Mouse (Mus musculus) MEL-GATA-1-ER (cell line): ENCODE measurements around the gene B4galnt4.

Experiments used
- DNase-seq: peaks from one replicate; pipeline ENCODE4 v3.0.0-alpha.2; 2012; ENCODE audit warnings: low read depth; ENCODE audit errors: extremely low read depth

B4galnt4 gene

DNA sequence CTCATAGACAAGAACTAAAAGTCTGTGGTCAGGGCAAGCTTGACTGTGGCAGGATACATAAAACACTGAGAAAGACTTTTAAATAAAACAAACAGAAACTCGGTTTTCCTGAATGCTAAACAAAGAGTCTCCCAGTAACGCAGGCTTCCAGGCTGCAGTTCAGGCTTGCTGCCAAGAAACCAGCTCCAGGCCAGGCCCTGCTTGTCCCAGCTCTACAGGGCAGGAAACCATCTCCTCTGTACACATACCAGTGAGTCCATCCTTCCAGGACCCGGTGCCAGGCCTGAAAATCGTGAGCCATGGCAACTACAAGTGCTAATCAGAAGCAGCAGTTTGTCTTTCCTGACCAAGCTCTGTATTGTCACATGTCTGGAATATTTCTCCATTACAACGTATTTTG, 19.2 kb upstream of the B4galnt4 start:
- DNase-seq, result no peak

DNA sequence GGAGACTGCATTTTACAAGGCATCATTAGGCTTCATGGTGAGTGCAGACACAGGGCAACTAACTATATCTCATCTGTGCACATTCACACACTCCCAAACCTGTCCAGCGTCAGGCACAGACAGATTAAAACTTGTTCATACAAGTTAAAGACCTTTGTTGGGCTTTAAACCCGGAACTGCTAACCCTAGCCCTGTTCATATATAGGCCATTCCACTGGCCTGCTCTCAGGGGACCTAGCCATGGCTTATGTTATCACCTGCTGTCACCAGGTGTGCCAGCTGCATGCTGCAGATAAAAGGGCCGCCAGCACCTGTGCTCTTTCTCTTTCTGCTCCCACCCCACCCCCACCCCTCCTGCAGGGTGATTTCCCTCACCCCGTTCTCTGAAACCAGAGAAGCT, 18.4 kb upstream of the B4galnt4 start:
- no peak for DNase-seq

DNA sequence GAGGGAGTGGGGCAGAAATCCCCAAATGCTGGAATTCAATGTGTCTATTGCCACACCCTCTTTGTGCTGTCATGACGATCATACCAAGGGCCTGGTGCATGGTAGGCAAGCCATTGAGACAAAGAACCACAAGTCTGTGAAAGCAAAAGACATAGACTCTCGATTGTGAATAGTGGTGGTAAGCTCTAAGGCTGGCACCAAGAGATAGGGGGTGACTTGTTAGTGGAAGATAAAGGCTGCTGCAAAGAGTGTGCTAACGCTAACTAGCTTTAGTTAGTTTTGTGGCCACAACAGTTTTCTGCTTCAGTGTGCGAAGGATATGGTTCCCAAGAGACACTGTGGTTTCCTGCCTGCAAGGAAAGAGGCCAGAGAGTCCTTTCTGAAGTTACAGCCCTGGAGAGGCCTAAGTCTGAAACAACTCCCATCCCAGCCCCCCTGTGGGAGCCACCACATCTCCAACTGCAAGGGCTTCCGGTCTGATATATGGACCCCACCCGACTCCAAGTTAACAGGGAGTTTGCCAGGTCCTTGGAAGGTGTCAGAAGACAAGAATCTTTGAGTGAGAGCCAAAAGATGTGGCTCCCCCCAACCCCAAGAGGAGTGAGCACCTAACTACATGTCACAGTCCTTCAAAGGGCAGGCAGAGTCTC, 13.8 kb upstream of the B4galnt4 start:
- DNase-seq, result peak; percentile 93

DNA sequence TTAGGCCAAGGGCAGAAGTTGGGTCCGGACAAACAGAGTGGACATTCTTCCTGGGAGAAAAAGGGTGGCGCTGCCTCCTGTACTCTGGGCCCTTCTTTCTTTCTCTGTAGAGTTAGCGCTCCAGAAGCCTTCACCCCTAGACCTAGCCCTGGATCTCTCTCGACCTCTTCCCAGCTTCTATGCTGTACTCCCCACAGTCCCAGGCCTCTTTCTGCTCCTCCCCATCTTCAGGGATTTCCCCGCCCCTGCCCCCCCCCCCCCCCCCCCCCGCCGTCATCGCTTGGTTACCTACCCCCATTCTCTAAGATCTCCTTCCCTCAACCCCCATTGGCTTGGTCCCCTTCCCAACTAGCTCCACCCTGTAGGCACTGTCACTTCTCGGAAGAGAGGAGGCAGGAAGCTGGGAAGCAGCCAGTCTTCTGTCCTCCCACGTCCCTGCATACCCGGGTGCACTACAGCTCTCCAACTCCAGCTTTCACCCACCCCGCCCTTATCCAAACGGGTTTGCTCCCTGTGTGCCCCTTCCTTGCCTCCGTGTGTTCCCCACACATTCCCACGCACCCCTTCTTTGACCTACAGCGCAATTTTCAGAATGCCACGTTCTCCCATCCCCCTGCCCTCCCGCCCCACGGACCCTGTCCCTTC, 13.2 kb upstream of the B4galnt4 start:
- peak; percentile 63 for DNase-seq

DNA sequence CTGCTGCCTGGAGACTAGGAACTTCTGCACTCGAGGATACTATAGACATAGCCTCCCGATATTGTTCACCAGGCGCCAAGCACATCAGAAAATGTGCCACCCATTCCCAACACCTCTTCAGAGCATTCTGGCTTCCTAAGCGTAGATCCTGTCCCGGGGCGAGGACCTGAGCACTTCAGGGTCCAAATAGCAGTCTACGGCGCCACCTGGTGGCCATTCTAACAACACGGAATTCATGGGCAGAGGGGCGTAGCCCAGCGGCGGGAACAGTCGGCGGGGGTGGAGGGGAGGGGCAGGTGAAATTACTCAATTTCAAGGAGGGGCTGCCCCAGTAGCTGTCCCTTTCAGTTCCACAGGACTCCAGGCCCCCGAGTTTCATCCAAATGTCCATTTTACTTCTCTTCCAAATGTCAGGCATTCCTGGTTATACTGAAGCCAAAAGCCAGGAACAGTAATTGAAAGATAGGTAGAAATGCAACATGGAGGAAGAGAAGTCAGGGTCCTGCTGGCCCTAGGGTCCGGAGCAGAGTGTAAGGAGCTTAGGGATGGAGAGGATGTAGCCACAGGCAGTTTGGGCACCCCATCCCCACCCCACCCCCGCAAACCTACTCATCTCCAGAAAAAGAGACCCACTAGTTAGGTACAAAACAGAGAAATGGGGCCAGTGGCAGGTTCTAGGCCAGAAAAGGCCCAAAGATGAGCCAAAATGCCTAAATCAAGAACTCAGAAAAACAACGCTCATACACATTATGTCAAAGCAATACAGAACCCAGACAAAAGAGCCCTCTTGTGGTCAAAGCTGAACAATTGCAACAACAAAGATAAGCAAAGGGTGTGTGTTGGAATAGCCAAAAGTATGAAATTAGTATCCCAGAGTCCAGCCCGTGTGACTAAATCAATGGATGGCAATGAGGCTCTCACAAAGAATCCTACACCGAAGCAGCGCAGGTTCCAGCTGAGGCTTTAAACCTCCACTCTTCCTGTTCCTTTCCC, 12.4 kb upstream of the B4galnt4 start:
- peak; percentile 76 for DNase-seq

DNA sequence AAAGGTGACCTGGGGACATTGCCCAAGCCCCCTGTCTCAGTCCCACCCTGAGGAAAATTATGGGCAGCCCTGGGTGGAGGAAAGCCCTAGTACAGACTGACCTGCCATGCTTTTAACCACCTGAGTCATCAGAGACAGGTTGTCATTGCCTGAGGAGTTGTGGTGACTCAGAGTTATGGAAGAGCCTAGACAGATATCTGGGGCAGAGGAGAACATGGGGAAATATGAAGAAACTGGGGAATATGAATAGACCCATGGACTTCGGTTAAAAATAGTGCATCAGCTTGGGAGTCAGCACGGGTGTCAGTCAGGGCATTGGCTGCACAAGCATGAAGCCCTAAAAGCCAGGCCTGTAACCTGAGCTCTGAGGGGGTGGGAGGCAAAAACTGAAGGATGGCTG, 11.6 kb upstream of the B4galnt4 start:
- no peak for DNase-seq

DNA sequence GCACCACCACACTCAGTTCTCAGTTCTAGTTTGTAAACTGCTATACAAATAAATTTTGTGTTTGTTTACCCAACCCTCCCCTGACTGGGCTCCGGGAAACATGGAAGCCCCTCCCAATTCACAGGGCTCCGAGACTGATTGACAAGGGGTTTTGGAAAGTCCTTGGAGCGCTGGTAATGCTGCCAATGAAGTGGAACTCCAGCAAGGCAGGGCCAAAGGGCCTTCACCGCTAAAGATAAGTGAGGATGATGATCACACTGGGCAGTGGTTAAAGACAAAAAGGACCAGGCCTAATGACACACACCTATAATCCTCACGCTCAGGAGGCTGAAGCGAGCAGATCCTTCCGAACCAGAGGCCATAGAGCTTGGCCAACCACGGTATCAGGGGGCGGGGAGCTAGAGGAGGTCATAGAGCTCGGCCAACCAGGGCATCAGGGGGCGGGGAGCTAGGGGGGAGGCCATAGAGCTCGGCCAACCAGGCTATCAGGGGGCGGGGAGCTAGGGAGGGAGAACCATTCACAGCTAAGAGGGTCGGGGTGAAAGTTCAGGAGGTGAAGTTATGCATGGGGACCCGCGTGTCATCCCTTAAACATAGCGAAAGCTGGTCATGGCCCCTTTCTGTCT, 9.7 kb upstream of the B4galnt4 start:
- no peak for DNase-seq

DNA sequence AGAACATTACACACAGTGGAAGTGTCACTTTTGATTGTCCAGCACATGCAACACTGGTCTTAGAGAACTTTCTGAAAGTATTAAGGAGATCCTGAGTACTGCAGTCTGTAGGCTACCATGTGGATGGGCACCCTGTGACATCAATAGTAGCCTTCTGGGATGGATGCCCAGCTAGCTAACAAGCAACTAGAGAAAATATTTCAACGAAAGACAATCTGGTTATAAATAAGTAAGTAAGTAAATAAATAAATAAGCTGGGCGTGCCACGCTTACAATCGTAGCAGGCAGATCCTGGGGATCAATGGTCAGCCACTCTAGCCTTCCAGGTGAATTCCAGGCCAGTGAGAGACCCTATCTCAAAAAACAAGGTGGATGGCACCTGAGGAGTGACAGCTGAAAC, 8.9 kb upstream of the B4galnt4 start:
- no peak for DNase-seq

DNA sequence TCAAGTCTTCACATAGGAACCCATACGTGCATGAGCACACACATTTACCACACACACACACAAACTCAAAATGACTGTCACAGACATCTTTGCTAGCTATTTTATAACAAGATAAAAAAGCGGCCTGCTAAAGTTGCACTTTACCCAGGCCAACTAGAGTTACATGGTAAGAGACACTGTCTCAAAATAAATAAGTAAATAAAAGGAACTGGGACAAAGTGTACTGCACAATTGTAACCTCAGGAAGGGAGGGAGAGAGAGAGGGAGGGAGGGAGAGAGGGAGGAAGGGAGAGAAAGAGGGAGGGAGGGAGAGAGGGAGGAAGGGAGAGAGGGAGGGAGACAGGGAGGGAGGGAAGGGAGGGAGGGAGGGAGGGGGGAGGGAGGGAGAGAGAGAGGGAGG, 8.5 kb upstream of the B4galnt4 start:
- no peak for DNase-seq

DNA sequence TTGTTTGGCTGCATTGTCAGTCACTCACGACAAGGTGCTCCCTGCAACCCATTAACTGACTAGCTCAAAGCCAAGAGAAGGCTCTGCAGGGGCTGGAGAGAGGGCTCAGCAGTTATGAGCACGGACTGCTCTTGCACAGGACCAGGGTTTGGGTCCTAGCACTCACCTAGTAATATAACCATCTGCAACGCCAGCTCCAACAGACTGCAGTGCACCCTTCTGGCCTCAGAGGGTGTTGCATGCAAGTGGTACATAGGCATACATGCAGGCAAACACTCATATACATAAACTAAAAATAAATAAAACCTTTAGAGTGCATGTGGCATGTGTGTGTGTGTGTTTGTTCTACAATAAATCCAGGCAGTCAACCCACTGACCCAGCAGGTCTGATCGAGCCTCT, 5.1 kb upstream of the B4galnt4 start:
- DNase-seq, result no peak

DNA sequence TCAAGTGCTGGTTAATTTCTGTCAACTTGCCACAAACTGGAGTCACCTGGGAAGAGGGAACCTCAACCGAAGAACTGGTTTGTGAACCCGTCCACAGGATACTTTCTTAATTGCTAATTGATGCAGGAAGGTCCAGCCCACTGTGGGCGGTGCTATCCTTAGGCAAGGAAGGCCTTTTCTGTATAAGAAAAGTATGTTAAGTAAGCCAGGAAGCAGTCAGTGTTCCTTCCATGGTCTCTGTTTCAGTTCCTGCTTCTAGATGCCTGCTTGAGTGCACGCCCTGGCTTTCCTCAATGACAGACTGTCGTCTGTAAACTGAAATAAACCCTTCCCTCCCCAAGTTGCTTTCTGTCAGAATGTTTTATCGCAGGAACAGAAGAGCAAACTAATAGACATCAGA, 3.9 kb upstream of the B4galnt4 start:
- DNase-seq, result no peak

DNA sequence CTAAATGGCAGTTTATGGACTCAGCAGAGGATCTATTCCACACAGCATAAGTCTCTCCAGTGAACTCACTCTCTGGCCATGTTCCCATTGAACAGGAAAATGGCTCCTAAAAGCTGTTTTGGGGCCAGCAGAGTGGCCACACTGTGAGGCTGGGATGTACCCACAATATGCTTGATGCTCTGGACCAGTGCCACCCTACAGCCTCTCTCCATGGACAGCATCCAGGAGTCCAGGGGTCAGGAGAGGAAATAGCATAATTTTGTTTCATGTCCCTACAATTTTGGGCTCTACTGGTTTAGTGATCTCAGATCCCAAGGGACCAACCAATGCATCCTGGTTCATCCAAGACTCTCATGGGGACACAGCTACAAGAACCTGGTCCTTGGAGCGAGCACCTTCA, 3.4 kb upstream of the B4galnt4 start:
- no peak for DNase-seq

DNA sequence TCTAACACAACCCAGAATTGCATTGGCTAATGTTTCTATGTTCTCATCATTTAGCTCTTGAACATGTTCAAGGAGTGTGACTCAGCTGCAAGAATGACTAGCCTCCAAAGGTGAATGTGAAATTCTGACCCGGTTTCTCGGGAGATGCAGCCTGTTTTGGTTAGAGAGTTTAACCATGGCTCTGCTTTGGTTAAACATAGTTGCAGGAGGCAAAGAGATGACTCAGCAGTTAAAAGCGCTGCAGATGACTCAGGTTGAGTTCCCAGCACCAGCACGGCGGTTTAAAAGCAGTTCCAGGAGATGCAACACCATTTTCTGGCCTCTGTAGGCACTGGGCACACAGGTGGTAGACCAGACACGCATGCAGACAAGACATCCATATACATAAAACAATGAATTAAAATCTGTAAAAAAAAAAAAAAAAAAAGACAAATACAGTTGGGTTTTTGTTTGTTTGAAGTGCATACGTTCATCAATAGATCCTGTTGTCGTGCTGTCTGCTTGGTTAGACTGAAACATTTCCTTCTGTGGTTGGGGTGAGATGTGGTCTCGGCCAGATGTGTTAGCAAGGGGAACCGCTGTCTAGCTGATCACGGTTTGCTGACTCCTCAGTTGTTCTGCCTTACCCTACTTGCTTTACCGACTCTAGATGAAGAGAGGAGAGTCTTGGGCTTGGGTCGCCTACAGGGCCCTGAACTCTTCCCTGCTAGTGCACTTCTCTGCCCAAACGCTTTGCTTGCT, 2.1 kb upstream of the B4galnt4 start:
- DNase-seq, result no peak

DNA sequence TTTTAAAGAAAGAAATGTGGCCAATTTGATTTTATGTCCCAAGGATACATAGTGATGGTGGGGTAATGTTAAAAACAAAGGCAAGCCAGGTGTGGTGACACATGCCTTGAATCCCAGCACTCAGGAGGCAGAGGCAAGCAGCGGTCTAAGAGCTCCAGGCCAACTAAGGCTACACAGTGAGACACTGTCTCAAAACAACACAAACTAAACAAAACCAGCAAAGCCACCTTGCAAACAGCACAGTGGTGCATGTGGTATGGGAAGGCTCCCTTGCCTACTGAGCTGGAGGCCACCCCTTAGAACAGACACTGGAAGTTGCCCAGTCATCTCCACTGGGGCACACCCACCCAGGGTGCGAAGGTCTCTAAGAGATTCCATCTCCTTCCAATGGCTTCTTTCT, 975 bp upstream of the B4galnt4 start:
- no peak for DNase-seq

DNA sequence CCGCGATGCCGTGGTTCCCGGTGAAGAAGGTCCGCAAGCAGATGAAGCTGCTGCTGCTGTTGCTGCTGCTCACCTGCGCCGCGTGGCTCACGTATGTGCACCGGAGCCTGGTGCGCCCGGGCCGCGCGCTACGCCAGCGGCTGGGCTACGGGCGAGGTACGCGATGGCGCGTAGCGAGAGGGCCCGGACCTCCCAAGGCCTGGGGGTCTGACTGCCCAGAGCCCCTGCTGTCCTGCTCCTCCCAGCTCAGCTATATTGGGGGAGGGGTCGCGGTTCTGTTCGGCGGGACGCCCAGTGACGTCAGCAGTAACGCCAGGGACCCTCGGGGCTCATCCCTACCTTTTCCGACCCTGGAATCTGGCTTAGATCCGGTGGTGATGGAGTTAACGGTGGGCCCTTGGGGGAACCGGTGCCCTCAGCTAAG, 377 bp downstream of the B4galnt4 start:
- no peak for DNase-seq

DNA sequence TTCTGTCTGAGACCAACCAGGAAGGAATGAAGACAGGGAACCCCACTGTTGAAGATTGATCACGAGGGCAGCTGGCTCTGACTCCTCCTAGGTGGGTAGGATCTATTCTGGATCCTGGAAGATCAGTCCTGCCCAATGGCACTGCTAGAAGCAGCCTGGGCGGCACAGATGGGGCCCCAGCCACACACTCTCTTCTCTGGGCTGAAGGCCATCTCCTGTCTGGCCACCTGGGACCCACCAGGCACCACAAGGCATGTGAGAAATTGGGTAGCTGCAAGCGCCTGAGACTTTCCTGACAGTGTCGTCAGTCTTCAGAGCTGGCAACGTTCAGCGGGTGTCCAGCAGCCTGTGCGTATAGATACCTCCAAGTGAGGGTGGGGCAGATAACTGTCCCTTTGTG, 1.6 kb downstream of the B4galnt4 start:
- DNase-seq, result no peak

DNA sequence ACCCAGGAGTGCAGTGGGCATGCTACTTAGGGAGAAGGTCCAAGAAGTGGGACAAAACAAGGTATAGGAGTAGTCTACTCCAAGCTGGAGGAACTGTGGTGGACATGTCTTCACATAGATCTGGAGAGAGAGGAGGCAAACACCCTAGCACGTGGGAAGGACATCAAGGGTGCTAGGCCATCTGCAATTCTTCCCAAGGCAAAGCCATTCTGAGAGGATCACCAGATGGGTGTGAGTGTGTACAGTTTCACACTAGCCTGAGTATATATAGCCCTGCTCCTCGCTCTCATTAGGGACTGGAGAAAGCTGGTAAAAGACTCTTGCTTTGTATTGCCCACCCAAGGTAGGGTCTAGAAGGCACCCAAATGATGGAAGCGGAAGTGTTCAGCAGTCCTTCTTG, 2.4 kb downstream of the B4galnt4 start:
- DNase-seq, result no peak

DNA sequence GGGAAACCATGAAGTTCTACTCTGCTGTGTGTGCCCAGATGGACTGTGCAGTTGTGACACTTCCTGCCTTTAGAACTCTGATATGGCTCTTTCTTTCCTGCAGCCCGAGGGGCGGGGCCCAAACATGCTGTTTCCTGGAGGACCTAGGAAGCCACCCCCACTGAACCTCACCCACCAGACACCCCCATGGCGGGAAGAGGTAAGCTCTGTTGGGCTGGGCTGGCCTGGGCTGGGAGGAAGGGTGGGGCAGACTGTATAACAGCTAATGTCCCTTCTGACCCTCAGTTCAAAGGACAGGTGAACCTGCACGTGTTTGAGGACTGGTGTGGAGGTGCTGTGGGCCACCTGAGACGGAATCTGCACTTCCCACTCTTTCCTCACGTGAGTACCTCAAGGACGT, 3.3 kb downstream of the B4galnt4 start:
- no peak for DNase-seq

DNA sequence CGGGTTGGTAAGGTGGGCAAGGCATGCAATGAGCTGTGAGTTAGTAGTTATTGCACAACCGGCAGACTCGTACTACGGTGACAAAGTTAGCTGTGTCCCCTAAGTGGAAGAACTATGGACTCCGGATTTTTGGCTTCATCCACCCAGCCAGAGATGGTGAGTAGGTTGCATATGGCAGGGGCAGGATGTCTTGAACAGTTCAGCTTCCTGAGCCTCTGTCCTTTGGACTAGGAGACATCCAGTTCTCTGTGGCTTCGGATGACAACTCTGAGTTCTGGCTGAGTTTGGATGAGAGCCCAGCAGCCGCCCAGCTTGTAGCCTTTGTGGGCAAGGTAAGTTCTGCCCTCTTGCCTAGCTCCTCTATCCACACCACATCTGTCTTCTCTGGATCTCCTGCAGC, 3.7 kb downstream of the B4galnt4 start:
- DNase-seq, result no peak

DNA sequence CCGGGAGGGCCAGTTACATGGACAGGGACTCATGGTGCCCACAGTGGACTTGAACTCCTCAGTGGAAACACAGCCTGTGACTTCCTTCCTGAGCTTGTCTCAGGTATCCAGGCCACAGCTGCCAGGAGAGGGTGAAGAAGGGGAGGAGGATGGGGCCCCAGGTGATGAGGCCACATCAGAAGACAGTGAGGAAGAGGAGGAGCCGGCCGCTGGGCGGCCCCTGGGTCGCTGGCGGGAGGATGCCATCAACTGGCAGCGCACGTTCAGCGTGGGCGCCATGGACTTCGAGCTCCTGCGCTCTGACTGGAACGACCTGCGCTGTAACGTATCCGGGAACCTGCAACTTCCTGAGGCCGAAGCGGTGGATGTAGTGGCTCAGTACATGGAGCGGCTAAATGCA, 7.4 kb downstream of the B4galnt4 start:
- no peak for DNase-seq
